Mouse (Mus musculus) right cerebral cortex, postnatal 14 days (tissue): ENCODE data around the gene Alkbh2.

Experiments
- DNase-seq: peaks from one replicate; pipeline ENCODE4 v3.0.0; 2022

Alkbh2 gene

DNA sequence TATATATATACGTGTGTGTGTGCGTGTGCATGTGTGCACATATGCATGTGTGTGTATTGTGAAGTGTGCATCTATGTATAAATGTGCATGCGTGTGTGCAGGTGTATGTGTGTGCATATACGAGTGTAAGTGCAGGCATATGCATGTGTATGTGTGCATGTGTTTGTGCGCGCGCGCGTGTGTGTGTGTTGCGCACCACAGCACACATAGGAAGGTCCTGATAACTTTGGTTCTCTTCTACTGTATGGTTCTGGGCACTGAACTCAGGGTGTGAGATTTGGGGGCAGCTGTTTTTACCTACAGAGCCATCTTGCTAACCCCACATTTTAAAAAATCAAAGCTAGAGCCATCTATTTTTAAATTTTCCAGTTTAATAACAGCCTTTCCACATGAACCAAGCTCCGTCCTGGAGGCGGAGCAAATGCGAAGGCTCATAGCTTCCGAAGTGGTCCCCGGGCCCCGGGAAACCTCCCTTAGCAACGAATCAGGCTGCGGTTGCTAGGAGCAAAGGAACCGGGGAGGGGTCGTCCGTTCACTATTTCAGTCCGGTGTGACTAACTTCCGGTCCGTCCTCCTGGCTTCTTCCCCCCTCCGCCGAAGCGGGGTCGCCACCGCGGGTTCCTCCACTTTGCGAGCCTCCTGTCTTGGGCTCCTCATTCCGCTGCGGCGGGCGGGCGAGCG lies 28.2 kb downstream of the Alkbh2 start:
- DNase-seq = peak; percentile 92

GRCm38 (mm10) chr5:114091057-114091807 lies 36.8 kb downstream of the Alkbh2 start, which contains the start of gene Svop:
Svop (minus strand) TSS chr5:114091570.
- peak; percentile 78 for DNase-seq

DNA sequence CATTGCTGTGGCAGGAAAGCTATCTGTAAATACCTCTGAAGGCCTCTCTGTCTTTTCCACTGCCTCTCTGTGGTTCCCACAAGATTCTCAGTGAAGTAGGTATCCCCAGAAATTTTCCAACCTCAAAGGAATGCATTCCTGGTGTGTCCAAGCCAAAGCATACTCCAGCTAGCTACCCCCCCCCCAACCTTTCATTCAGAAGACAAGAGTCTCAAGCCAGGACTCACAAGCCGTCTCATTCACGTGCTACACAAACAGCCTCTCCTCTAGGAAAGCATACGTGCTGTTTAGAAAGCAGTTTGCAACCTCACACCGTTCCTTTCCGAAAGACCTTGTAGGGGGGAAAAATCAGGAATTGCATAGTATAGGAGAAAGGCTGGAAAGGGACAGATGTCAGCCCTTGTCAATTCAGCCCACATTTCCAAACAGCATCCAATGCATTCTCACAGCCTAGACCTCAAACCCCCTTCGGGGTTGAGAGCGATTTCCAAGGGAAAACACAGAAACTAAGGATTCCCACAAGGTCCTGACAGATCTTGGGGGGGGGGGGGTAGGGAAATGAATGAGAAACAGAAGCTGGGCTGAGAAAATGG lies 37.5 kb downstream of the Alkbh2 start:
- DNase-seq = no peak

DNA sequence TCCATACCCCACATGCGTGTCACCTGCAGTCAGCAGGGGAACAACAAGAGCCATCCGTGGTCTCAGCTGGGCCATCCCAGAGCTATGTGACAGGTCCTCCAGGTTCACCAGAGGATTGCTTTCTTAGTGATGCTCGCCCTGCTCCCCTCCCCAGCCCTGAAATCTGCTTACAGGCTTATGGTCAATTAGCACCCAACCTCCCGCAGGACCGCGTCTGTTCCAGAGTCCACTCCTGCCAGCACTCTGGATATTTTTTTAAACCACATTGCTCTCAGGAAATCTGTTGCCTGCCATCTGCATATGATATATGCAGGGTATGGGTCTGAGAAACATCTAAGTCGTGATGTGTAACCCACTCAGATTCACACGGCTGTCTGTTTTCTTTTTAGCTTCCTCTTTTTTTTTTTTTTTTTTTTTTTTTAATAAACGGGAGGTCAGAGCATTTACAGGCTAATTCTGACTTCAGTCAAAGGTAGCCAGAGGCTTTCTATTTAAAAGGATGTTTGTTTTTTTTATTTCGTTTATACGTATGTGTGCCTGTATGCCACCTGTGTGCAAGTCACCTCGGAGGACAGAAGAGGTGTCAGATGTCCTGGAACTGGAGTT lies 40.0 kb downstream of the Alkbh2 start:
- DNase-seq = peak; percentile 26

GRCm38 (mm10) chr5:114085501-114085900 lies 42.5 kb downstream of the Alkbh2 start:
- DNase-seq = no peak

GRCm38 (mm10) chr5:114077009-114077408 lies 51.0 kb downstream of the Alkbh2 start:
- DNase-seq = no peak
